Mouse (Mus musculus) olfactory bulb, adult 2 months (tissue): ENCODE results near the gene Gtf2i.

Experiments used
- CTCF ChIP-seq: fragments of 200-500 bp; IDR thresholded peaks from 2 replicates; pipeline ENCODE4 v1.5.1; 2012; ENCODE audit warnings: low read depth, mild to moderate bottlenecking, low read length, moderate library complexity; ENCODE audit not compliant: insufficient read depth
- POLR2A ChIP-seq: fragments of 200-500 bp; IDR thresholded peaks from 2 replicates; pipeline ENCODE4 v1.6.1; 2012; ENCODE audit warnings: mild to moderate bottlenecking, low read depth, low read length, moderate library complexity; ENCODE audit not compliant: insufficient read depth

DNA sequence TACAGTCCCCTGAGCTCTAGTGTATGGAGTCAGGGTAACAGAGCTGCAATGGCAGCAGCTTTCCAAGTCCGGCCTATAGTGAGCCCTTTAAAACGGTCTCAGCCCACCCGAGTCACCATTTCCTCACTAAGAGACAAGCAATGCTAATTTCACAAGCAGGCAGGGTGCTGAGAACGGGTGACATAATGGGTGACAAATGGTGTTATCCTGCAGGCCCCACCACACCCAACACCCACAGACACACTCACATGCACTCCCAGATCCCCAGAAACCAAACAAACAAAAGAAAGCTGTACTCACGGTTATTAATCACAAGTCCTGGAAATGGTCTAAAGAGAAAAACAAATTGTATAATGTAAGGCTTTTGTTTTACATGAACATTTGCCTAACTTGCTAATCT is 72.7 kb downstream of the Gtf2i start:
- no peak for TF ChIP-seq CTCF
- no peak for TF ChIP-seq POLR2A
